Mouse (Mus musculus): ENCODE measurements at regions not wholly inside any gene's neighbourhood (a gene's known extent, or its start where the extent isn't known, plus 50 kb on each side); places are given as distances from the start of the nearest gene placed in this dataset.

DNA sequence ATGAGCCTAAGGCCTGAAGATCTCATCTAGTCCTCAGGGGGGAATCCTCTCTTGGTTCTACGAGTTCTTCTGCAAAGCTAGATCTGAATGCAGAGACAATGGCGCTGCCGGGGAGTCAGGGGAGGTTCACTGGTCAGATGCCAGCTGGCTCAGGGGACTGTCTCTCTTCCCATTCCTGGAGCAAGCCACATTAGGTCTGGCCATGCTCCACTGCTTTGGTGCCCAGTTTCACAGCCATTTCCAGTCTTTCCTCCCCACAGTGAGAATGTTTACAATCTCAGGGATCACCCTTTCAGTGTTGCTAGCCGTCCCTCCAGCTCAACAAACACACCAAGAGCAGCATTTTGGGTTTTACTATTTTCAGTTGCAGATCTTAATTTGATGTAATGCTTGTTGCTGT lies 233.7 kb upstream of the Cdh11 start:
- TF ChIP-seq POLR2A (IDR thresholded peaks at IDR 0.05; ENCODE audit: insufficient read depth, low read length) (no peak), CTCF (IDR thresholded peaks at IDR 0.05; ENCODE audit: low read depth, low read length) (no peak)
